Mouse (Mus musculus): Measurements from ENCODE around the gene Syt12. TPM values are rescaled to one million over a fixed set of nuclear protein-coding genes. Genes with fewer than 3 reads are reported as not detected.

The Syt12 gene
- total and polyA plus RNA-seq, 3 experiments: 0.11 TPM; not detected in 2

DNA sequence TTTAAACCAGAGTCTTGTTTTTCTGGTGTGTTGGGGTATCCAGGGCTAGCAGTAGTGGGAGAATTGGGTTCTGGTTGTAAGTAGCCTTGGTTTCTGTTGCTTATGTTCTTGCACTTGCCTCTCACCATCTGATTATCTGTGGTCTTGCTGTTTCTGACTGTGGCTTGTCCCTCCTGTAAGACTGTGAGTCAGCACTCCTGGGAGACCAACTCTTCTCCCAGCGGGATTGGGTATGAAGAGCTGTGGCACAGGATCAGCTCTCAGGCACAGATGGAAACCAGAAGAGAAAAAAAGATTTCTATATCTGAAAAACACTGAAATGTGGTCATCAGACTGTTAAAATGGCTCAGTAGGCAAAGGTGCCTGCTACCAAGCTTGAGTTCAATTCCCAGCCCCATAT, 62.6 kb downstream of the Syt12 start:
- ATAC-seq (ENCODE audit: extremely low read depth, insufficient number of reproducible peaks, low FRiP score, poor library complexity, severe bottlenecking): no peak
- Histone ChIP-seq H3K9me3 (replicated peaks) (no peaks in the 10 kb centered on the region), H3K4me3 (ENCODE audit: low read depth, low read length) (no peak overlapping the region), H3K36me3 (replicated peaks) (no peaks in the 10 kb centered on the region), H3K4me1 (ENCODE audit: insufficient read depth, low read depth, low read length) (no peaks in the 10 kb centered on the region), H3K27me3 (ENCODE audit: insufficient read depth, low read length) (peaks cover 24% of the 10 kb centered on the region)
- no peak for DNase-seq (ENCODE audit: low spot score)
- TF ChIP-seq CTCF (IDR thresholded peaks at IDR 0.05; ENCODE audit: low read depth, low read length) (no peak), GATA1 (IDR thresholded peaks at IDR 0.05; ENCODE audit: borderline replicate concordance, low read length) (no peak), POLR2AphosphoS5 (IDR thresholded peaks at IDR 0.05; ENCODE audit: insufficient replicate concordance, low read depth, low read length) (no peak), GATA2 (IDR thresholded peaks at IDR 0.05; ENCODE audit: borderline replicate concordance, low read depth, low read length) (no peak), TAL1 (conservative IDR thresholded peaks at IDR 0.05; ENCODE audit: low read depth, low read length) (no peak)

DNA sequence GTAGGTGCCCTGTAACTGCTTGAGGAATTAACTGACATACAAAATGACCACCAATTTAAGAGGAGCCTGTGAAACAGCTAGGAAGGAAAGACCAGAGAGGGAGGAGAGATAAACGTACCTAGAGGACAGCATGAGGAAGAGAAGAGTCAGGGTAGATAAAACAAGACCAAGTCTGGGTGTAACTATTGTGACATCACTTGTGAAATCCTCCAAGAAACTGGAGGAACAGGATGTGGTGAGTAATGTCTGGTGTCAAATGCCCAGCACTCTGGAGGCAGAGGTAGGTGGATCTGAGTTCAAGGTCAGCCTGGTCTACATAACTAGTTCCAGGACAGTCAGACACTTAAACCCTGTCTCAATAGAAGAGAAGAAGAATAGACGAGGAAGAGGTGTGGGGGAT, 68.2 kb downstream of the Syt12 start:
- Histone ChIP-seq H3K27me3 (ENCODE audit: insufficient read depth, low read length) (peaks cover 42% of the 10 kb centered on the region), H3K9me3 (replicated peaks) (no peaks in the 10 kb centered on the region), H3K4me3 (ENCODE audit: low read depth, low read length) (no peak overlapping the region), H3K4me1 (ENCODE audit: insufficient read depth, low read depth, low read length) (no peaks in the 10 kb centered on the region), H3K36me3 (replicated peaks) (no peaks in the 10 kb centered on the region)
- no peak for ATAC-seq (ENCODE audit: extremely low read depth, insufficient number of reproducible peaks, low FRiP score, poor library complexity, severe bottlenecking)
- no peak for TF ChIP-seq GATA2 (IDR thresholded peaks at IDR 0.05; ENCODE audit: borderline replicate concordance, low read depth, low read length)
- TF ChIP-seq POLR2AphosphoS5 (IDR thresholded peaks at IDR 0.05; ENCODE audit: insufficient replicate concordance, low read depth, low read length): no peak
- TF ChIP-seq CTCF (IDR thresholded peaks at IDR 0.05; ENCODE audit: low read depth, low read length): no peak
- no peak for TF ChIP-seq TAL1 (conservative IDR thresholded peaks at IDR 0.05; ENCODE audit: low read depth, low read length)
- TF ChIP-seq GATA1 (IDR thresholded peaks at IDR 0.05; ENCODE audit: borderline replicate concordance, low read length): no peak
- no peak for DNase-seq (ENCODE audit: low spot score)

DNA sequence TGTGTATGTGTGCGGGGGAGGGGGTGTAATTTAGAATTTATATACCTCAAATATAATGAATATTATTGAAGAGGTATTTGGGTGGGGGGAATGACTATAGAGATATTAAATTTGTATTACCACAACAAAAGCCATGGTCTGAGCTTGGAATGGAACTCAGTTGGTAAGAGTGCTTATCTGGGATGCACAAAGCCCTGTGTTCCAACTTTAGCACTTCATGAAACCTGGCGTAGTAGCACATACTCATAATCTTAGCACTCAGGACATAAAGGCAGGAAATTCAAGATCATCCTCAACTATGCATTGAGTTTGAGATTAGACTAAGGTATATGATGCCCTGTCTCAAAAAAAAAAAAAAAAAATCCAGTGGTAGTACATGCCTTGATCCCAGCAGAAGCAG, 72.4 kb downstream of the Syt12 start:
- Histone ChIP-seq H3K4me3 (ENCODE audit: low read depth, low read length) (no peak overlapping the region), H3K36me3 (replicated peaks) (no peaks in the 10 kb centered on the region), H3K4me1 (ENCODE audit: insufficient read depth, low read depth, low read length) (no peaks in the 10 kb centered on the region), H3K9me3 (replicated peaks) (no peaks in the 10 kb centered on the region), H3K27me3 (ENCODE audit: insufficient read depth, low read length) (peaks cover 35% of the 10 kb centered on the region)
- TF ChIP-seq CTCF (IDR thresholded peaks at IDR 0.05; ENCODE audit: low read depth, low read length) (no peak), TAL1 (conservative IDR thresholded peaks at IDR 0.05; ENCODE audit: low read depth, low read length) (no peak), GATA1 (IDR thresholded peaks at IDR 0.05; ENCODE audit: borderline replicate concordance, low read length) (no peak), GATA2 (IDR thresholded peaks at IDR 0.05; ENCODE audit: borderline replicate concordance, low read depth, low read length) (no peak), POLR2AphosphoS5 (IDR thresholded peaks at IDR 0.05; ENCODE audit: insufficient replicate concordance, low read depth, low read length) (no peak)
- ATAC-seq (ENCODE audit: extremely low read depth, insufficient number of reproducible peaks, low FRiP score, poor library complexity, severe bottlenecking) (no peak), DNase-seq (ENCODE audit: low spot score) (no peak)

DNA sequence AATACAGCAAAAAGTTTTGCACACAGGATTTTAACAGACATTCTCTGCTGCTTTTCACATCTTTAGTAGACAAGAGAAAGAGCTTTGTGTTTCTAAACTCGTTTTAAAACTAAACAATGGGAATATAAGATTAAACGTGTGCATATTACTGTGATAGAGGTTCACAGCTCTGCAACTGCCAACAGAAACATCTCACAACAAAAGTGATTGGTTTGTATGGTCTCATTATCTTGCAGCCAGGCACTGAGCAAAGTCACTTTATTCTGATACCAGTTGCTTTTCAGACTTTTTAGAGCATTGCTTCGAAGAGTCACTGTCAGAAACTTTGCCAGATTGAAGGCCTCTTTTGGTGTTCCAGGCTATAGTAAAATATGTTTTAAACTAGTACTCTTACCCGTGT, 78.3 kb downstream of the Syt12 start:
- DNase-seq (ENCODE audit: low spot score) (no peak), ATAC-seq (ENCODE audit: extremely low read depth, insufficient number of reproducible peaks, low FRiP score, poor library complexity, severe bottlenecking) (no peak)
- Histone ChIP-seq H3K9me3 (replicated peaks) (no peaks in the 10 kb centered on the region), H3K36me3 (replicated peaks) (no peaks in the 10 kb centered on the region), H3K4me3 (ENCODE audit: low read depth, low read length) (no peak overlapping the region), H3K27me3 (ENCODE audit: insufficient read depth, low read length) (peaks cover 13% of the 10 kb centered on the region), H3K4me1 (ENCODE audit: insufficient read depth, low read depth, low read length) (peaks cover 12% of the 10 kb centered on the region)
- no peak for TF ChIP-seq GATA2 (IDR thresholded peaks at IDR 0.05; ENCODE audit: borderline replicate concordance, low read depth, low read length)
- TF ChIP-seq POLR2AphosphoS5 (IDR thresholded peaks at IDR 0.05; ENCODE audit: insufficient replicate concordance, low read depth, low read length): no peak
- TF ChIP-seq GATA1 (IDR thresholded peaks at IDR 0.05; ENCODE audit: borderline replicate concordance, low read length): no peak

DNA sequence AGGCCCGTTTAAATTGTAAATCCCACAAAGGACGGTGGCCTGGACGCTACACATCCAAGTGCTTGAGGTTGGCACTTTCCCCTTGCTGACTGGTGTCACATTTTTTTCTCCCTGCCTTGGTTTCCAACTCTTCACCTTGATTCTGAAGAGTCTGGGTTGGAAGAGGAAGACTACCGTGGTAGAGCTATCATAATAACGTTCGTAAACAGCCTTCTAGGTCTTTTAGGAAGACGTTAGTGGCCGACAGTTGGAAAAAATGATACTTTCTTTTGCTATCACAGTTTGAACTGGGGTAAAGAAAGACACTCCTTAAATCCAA, 78.7 kb downstream of the Syt12 start:
- peaks cover 13% of the 10 kb centered on the region for H3K27me3 ChIP-seq (ENCODE audit: insufficient read depth, low read length)
- H3K4me3 ChIP-seq (ENCODE audit: low read depth, low read length): no peak overlapping the region
- peaks cover 14% of the 10 kb centered on the region for H3K4me1 ChIP-seq (ENCODE audit: insufficient read depth, low read depth, low read length)
- no peak for TF ChIP-seq GATA2 (IDR thresholded peaks at IDR 0.05; ENCODE audit: borderline replicate concordance, low read depth, low read length)
- H3K36me3 ChIP-seq (replicated peaks): peaks cover 1% of the 10 kb centered on the region
- ATAC-seq (ENCODE audit: extremely low read depth, insufficient number of reproducible peaks, low FRiP score, poor library complexity, severe bottlenecking) (no peak), DNase-seq (ENCODE audit: low spot score) (no peak)
- H3K9me3 ChIP-seq (replicated peaks): no peaks in the 10 kb centered on the region

DNA sequence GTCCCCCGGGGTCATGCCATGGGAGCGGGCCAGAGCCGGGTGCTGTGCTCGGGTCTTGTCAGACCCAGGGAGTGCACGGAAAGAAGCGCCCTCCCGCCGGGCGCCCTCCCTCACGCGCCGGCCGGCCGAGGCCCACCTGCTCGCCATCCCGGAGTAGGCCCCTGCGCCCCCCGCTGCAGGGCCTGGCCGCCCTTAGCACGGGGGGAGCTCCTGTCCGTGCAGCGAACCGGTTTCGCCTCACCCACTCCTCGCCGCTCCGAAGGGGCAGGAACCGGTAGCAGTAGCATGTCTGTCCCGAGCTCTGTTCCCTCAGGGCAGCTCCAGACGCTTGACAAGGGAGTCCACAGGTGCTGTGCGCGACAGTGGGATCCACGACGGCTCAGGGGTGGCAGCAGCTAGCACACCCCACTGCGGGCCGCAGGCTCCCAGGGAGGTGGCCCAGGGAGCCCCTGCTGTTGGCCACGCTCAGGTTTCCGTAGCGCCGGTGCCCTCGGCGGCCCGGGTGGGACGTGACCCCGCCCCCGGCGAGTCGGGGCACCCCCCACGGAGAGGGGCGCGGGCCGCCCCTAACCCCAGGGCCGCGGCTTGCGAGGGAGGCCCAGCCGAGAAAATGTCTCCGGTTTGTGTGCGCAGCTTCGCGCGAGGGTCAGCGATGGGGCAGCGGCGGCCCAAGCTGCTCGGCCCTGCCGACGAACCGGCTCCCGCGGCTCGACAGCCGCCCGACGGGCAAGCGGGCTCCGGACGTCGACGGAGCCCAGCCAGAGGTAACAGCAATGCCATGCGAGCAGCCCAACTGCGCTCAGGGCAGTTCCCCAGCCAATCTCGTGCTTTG, 79.2 kb downstream of the Syt12 start, which contains the start of gene Kdm2a:
Gene Kdm2a, minus strand, starts transcription at position 488 of the 832 bp plus-strand sequence.
- TF ChIP-seq GATA2 (IDR thresholded peaks at IDR 0.05; ENCODE audit: borderline replicate concordance, low read depth, low read length) (no peak), TAL1 (conservative IDR thresholded peaks at IDR 0.05; ENCODE audit: low read depth, low read length) (no peak), CTCF (IDR thresholded peaks at IDR 0.05; ENCODE audit: low read depth, low read length) (no peak), GATA1 (IDR thresholded peaks at IDR 0.05; ENCODE audit: borderline replicate concordance, low read length) (no peak), POLR2AphosphoS5 (IDR thresholded peaks at IDR 0.05; ENCODE audit: insufficient replicate concordance, low read depth, low read length) (no peak)
- Histone ChIP-seq H3K36me3 (replicated peaks) (peaks cover 4% of the 10 kb centered on the region), H3K9me3 (replicated peaks) (no peaks in the 10 kb centered on the region), H3K4me1 (ENCODE audit: insufficient read depth, low read depth, low read length) (peaks cover 16% of the 10 kb centered on the region), H3K4me3 (ENCODE audit: low read depth, low read length) (peak within 1 kb of the TSS; percentile 94), H3K27me3 (ENCODE audit: insufficient read depth, low read length) (peaks cover 13% of the 10 kb centered on the region)
- DNase-seq (ENCODE audit: low spot score): peak; percentile 53
- no peak for ATAC-seq (ENCODE audit: extremely low read depth, insufficient number of reproducible peaks, low FRiP score, poor library complexity, severe bottlenecking)

Measured in G1E (cell line).